Mouse (Mus musculus) heart, adult 2 months (tissue): Measurements from ENCODE around the gene Pakap.

ENCODE experiments used
- CTCF ChIP-seq: fragments of 200-600 bp; IDR thresholded peaks from 2 replicates; pipeline ENCODE4 v1.8.1; 2022; ENCODE audit warnings: antibody characterized with exemption, mild to moderate bottlenecking, moderate library complexity
- POLR2A ChIP-seq: fragments of 200-500 bp; IDR thresholded peaks from 2 replicates; pipeline ENCODE4 v1.6.1; 2011; ENCODE audit warnings: mild to moderate bottlenecking, low read depth, low read length, control low read depth; ENCODE audit not compliant: insufficient read depth

DNA sequence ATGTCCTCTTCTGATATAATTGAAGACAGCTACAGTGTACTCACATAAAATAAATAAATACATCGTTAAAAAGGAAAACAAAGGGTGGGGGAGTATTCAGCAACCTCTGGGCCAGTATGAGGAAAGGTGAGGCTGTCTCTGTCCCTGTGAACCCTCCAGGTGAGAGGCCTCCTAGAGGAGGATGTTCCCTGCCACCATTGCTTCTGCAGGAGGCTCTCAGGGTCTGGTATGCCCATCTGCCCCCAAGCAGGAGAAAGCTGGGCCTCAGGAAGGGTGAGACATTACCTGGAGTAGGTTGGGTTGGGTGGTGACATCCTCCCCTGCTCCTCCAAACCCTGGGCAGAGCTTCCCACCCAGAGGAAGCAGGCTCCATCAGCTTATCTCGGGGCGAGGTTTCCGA lies 182.7 kb downstream of the Pakap start:
- no peak for TF ChIP-seq CTCF
- TF ChIP-seq POLR2A, result no peak
